Mouse (Mus musculus) adrenal gland, adult 8-10 months (tissue): Measurements from ENCODE around the gene Mta1. TPM values are rescaled to one million over a fixed set of nuclear protein-coding genes. Genes with fewer than 3 reads are reported as not detected.

Experiments used
- microRNA-seq, 2 experiments: library from miRNA; unstranded; fragments of <30 nt; microRNA quantifications; one replicate each; pipeline ENCODE4 v1.2.0; 2022
- total RNA-seq, 4 experiments: library from RNA; stranded (reverse); gene quantifications; 2 replicates each; pipeline ENCODE4 v1.2.4; 2022

Mta1 gene
- total RNA-seq, 4 experiments from 2014 or later: 81.8 to 92.8 (median 86.8) TPM

Small RNAs within 50 kb of the gene (microRNA-seq; reads per million reads assigned to microRNA genes)
- 0 reads per million in 2 experiments for gene Gm44471

Other genes starting within 250 kb of the Mta1 start
- under 1 TPM; 0.42 to 0.80 (median 0.56) TPM for gene Gpr132, start 230.1 kb upstream of the Mta1 start, total RNA-seq
- gene Jag2, start 168.5 kb upstream of the Mta1 start, total RNA-seq: 10 to 100 TPM in 1 of 4 experiments, 1 to 10 TPM in 3; 3.7 to 10.1 (median 6.6) TPM
- gene Nudt14, start 156.2 kb upstream of the Mta1 start, total RNA-seq: 10 to 100 TPM; 29.3 to 45.0 (median 36.1) TPM
- 10 to 100 TPM; 21.5 to 30.9 (median 24.2) TPM for gene Btbd6, start 121.8 kb upstream of the Mta1 start, total RNA-seq
- gene Brf1, start 97.6 kb upstream of the Mta1 start, total RNA-seq: 10 to 100 TPM; 49.6 to 86.9 (median 68.3) TPM
- 10 to 100 TPM; 42.2 to 60.4 (median 53.7) TPM for gene Pacs2, start 83.8 kb upstream of the Mta1 start, total RNA-seq
- under 1 TPM in 3 of 4 experiments, not detected in 1; 0.38 to 0.65 (median 0.62) TPM for gene Tex22, start 23.8 kb upstream of the Mta1 start, total RNA-seq
- gene Crip2, start 42.0 kb downstream of the Mta1 start, total RNA-seq: 10 to 100 TPM; 46.7 to 65.5 (median 58.4) TPM
- 10 to 100 TPM; 55.3 to 90.7 (median 59.7) TPM for gene Crip1, start 48.0 kb downstream of the Mta1 start, total RNA-seq
- 1 to 10 TPM in 3 of 4 experiments, under 1 TPM in 1; 0.87 to 1.8 (median 1.5) TPM for gene Tedc1, start 58.1 kb downstream of the Mta1 start, total RNA-seq
- 10 to 100 TPM in 2 of 4 experiments, 1 to 10 TPM in 2; 5.1 to 13.1 (median 8.4) TPM for gene Tmem121, start 87.7 kb downstream of the Mta1 start, total RNA-seq